Mouse (Mus musculus) hindbrain, embryonic 15.5 days (tissue): ENCODE measurements around the gene Hsd11b1. TPM values are rescaled to one million over a fixed set of nuclear protein-coding genes. Genes with fewer than 3 reads are reported as not detected.
A peak's percentile ranks its signal among the peaks of the same experiment; 100 is the strongest.

ENCODE experiments used
- ATAC-seq: fragments of 200-750 bp; cut with Nextera tagmentation; 2 replicates; pipeline ENCODE4 v1.8.0; 2017; ENCODE audit warnings: low read depth, moderate number of reproducible peaks, moderate TSS enrichment; ENCODE audit not compliant: low FRiP score
- H3K27ac ChIP-seq: fragments of 300-500 bp; sonication (generic); replicated peaks from 2 replicates; pipeline ENCODE4 v1.5.1; 2015; ENCODE audit warnings: mild to moderate bottlenecking, inconsistent platforms
- H3K27me3 ChIP-seq: fragments of 300-500 bp; sonication (generic); 2 replicates; pipeline ENCODE4 v1.6.1; 2015; ENCODE audit warnings: control low read depth, inconsistent platforms
- H3K36me3 ChIP-seq: fragments of 300-500 bp; sonication (generic); 2 replicates; pipeline ENCODE4 v1.6.1; 2015; ENCODE audit warnings: control low read depth, inconsistent platforms
- H3K4me1 ChIP-seq: fragments of 300-500 bp; sonication (generic); replicated peaks from 2 replicates; pipeline ENCODE4 v1.6.1; 2015; ENCODE audit warnings: control low read depth, inconsistent platforms
- H3K4me2 ChIP-seq: fragments of 300-500 bp; sonication (generic); 2 replicates; pipeline ENCODE4 v1.6.1; 2015; ENCODE audit warnings: moderate library complexity, mild to moderate bottlenecking, inconsistent platforms
- H3K4me3 ChIP-seq: fragments of 300-500 bp; sonication (generic); 2 replicates; pipeline ENCODE4 v1.5.1; 2015; ENCODE audit warnings: mild to moderate bottlenecking, inconsistent platforms
- H3K9ac ChIP-seq: fragments of 300-500 bp; sonication (generic); 2 replicates; pipeline ENCODE4 v1.6.1; 2015; ENCODE audit warnings: inconsistent platforms
- H3K9me3 ChIP-seq: fragments of 300-500 bp; sonication (generic); 2 replicates; pipeline ENCODE4 v1.6.1; 2016; ENCODE audit warnings: control low read depth, inconsistent platforms
- WGBS: fragments of 180-500 bp; shearing (Covaris S2); methylation state at CpG from one replicate; pipeline ENCODE4 v1.1.7; 2015; 5-methylcytosine and 5-hydroxymethylcytosine counted together
- polyA plus RNA-seq: library from polyadenylated mRNA; unstranded; fragments of >200 nt; fragmentation: Nextera tagmentation; extraction: Ambion mirVana; gene quantifications from 2 replicates; pipeline ENCODE4 v1.2.1, GENCODE M21; 2015

Hsd11b1 gene
- polyA plus RNA-seq, 1 experiment from 2014 or later, result 0.40 TPM

- Histone ChIP-seq H3K4me3 (no peak overlapping the region), H3K4me1 (peaks cover 14% of the 10 kb centered on the region), H3K9ac (no peak overlapping the region), H3K9me3 (no peaks in the 10 kb centered on the region), H3K4me2 (no peak overlapping the region), H3K36me3 (no peaks in the 10 kb centered on the region), H3K27me3 (no peaks in the 10 kb centered on the region), H3K27ac (no peak overlapping the region)
- no peak for ATAC-seq
- 87% methylated on average over 8 of the region's 8 CpGs for WGBS
These were observed 10.7 kb upstream of the Hsd11b1 start for GRCm38 (mm10) chr1:193274407-193275071.

DNA sequence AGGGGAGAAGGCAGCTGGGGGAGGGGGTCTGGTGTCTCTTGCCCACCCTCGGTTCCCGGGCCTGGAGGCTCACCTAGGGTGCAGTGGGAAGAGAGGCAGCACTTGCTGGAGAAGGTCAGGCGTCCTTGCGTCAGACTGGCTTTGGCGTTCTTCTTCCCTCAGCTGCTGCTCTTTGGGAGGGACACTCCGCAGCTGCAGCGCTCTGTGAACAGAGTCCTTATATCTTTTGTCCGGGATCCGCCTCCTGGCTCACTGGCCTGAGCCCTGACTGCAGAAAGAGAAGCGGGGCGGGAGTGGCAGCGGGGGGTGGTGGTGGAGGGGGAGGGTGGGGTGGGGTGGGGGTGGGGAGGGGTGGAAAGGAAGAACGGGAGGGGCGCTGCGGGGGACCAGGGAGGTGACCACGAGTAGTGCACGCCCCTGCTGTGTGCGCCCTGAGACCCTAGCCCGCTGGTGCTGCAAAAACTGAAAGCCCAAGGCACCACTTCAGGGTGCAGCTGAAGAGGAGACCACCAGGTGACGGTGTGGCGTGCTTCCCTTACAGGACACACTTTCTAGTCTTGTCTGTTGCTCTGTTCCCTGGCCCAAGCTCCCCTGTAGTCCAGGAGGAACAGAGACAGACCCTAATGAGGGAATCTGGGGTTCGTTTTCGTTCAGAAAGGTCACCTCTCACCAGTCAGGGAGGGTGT is 9.2 kb upstream of the Hsd11b1 start, which contains the start of gene G0s2:
Gene G0s2, minus strand, starts transcription at position 302 of the 686 bp plus-strand sequence.
- H3K27ac ChIP-seq, result peak within 1 kb of the TSS; percentile 73
- peak; percentile 82 for ATAC-seq
- H3K4me1 ChIP-seq, result peaks cover 14% of the 10 kb centered on the region
- H3K9ac ChIP-seq, result peak within 1 kb of the TSS; percentile 42
- H3K36me3 ChIP-seq, result no peaks in the 10 kb centered on the region
- H3K4me3 ChIP-seq, result peak within 1 kb of the TSS; percentile 29
- H3K9me3 ChIP-seq, result no peaks in the 10 kb centered on the region
- H3K27me3 ChIP-seq, result no peaks in the 10 kb centered on the region
- peak within 1 kb of the TSS; percentile 57 for H3K4me2 ChIP-seq
- 2% methylated on average over 22 of the region's 23 CpGs for WGBS

DNA sequence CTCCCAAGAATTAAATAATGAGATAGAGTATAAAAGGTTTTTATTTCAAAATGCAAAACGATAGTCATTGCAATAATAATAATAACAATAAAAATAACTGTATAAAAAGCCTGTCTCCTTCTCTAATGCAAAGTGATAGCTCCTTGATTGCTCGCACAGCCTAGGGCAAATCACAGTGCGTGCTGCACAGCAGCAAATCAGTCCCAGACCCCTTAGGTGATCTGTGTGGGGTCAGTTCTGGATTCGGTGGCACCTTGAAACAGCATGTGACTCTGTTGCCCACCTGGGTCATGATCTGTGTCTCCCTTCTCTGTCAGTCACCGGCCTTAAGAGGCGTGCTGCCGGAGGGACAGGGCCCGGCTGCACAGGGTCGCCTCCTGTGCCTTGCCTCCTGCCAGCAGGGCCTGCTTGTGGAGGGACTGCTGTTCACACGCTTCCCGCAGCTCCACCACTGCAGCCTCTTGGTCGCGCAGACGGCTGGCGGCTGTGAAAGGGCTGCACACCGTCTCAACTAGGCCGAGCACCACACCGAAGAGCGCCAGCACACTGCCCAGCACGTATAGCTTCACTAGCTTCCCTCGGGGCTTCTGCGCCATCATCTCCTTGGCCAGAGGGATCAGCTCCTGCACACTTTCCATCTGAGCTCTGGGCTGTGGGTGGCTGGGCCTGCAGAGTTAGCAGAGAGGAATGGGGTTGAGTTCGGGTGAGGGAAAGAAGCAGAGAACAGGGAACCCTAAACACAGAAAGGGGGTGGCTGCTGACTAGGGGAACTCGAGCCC is 8.5 kb upstream of the Hsd11b1 start:
- Histone ChIP-seq H3K9me3 (no peaks in the 10 kb centered on the region), H3K9ac (peak overlapping the region; percentile 42), H3K27me3 (no peaks in the 10 kb centered on the region), H3K4me1 (peaks cover 14% of the 10 kb centered on the region), H3K4me3 (peak overlapping the region; percentile 29), H3K27ac (peak overlapping the region; percentile 73), H3K4me2 (peak overlapping the region; percentile 57), H3K36me3 (no peaks in the 10 kb centered on the region)
- 11% methylated on average over 24 of the region's 24 CpGs for WGBS
- peak; percentile 71 for ATAC-seq

GRCm38 (mm10) chr1:193270965-193271763 is 7.3 kb upstream of the Hsd11b1 start:
- no peak for ATAC-seq

GRCm38 (mm10) chr1:193265734-193266133 is 1.9 kb upstream of the Hsd11b1 start:
- no peaks in the 10 kb centered on the region for H3K4me1 ChIP-seq
- no peak overlapping the region for H3K27ac ChIP-seq
- no peaks in the 10 kb centered on the region for H3K27me3 ChIP-seq
- no peak overlapping the region for H3K4me3 ChIP-seq
- H3K36me3 ChIP-seq, result no peaks in the 10 kb centered on the region
- H3K9ac ChIP-seq, result no peak overlapping the region
- H3K9me3 ChIP-seq, result no peaks in the 10 kb centered on the region
- no peak for ATAC-seq
- no peak overlapping the region for H3K4me2 ChIP-seq

More at GRCm38 (mm10) chr1:193270965-193271763, 7.3 kb upstream of the Hsd11b1 start:
- Histone ChIP-seq H3K4me2 (0 out of 2 replicates have a peak overlapping the region, but pooled peaks have one; percentile 57), H3K4me3 (no peak overlapping the region), H3K9me3 (no peaks in the 10 kb centered on the region), H3K27me3 (no peaks in the 10 kb centered on the region), H3K9ac (no peak overlapping the region), H3K4me1 (peaks cover 14% of the 10 kb centered on the region), H3K27ac (no peak overlapping the region), H3K36me3 (no peaks in the 10 kb centered on the region)
- WGBS, result 71% methylated on average over 6 of the region's 6 CpGs

DNA sequence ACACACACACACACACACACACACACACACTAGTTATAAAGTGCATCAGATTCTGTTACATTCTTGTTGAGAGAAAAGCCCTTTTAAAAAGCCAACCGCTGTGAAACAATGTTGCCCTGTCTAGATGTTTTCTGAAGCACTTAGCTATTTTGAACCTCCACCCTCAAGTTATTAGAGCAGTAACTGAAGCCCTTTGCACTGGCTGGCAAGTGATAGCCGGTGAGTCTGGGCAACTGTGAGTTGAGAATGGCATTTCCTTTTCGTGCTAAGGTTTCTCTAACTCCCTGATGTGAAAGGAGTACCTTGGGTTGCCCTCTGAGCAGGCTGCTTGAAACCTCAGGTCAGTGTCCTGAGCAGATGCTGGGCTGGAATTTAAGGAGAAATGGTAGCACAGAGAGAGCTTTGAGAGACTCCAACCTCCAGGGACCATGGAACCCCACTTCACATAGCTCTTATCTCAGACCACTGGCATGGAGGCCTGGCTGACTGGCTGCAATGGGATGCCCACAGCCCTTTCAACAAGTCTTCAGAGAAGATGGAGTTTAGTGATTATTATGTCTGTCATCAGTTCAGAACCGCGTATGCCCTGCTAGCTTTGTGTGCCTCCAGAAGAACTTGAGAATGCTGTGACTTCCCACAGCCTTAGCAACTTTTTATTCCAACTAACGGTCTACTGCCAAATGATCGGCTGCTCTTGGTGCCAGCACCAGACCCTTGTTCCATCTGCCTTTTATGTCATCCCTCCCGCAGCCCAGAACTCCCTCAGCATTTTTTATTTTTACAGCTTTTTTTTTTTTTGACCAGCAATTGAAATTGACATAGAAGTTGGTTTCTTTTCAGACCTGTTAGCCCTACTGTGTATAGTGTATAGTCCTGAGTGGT is 608 bp downstream of the Hsd11b1 start:
- H3K4me2 ChIP-seq, result no peak overlapping the region
- H3K9ac ChIP-seq, result no peak overlapping the region
- no peaks in the 10 kb centered on the region for H3K4me1 ChIP-seq
- H3K27me3 ChIP-seq, result no peaks in the 10 kb centered on the region
- 76% methylated on average over 8 of the region's 8 CpGs for WGBS
- no peaks in the 10 kb centered on the region for H3K36me3 ChIP-seq
- no peaks in the 10 kb centered on the region for H3K9me3 ChIP-seq
- H3K4me3 ChIP-seq, result no peak overlapping the region
- no peak for ATAC-seq
- H3K27ac ChIP-seq, result no peak overlapping the region

DNA sequence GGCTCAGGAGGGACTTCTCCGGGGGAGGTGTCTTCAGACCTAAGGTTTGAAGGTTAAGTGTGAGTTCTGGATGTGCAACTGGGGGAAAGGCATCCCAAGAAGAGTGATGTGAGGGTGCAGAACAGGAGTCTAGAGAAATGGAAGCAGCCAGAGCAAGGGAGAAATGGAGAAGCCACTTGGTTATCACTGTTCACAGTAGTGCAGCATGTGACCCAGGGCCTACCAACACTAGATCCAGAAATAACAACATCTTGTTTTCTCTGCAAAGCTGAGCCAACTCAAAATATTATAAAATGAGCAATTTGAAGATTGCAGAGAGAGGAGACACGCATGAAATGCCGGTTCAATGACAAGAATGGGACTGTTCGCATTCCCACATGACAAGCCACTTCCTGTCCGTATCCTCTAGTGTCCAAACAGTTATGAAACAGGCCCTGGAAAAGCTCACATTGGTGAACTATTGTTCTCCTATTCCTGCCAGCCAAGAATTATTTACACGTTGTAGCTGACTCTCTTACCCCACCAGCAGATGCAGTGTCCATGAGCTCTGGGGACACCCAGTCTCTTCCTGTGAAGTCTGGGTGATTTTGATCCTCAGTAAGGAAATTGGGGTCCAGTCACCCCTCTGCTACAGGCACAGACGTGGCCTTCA is 1.9 kb downstream of the Hsd11b1 start:
- Histone ChIP-seq H3K9ac (no peak overlapping the region), H3K4me1 (no peaks in the 10 kb centered on the region), H3K36me3 (no peaks in the 10 kb centered on the region), H3K4me2 (no peak overlapping the region), H3K9me3 (no peaks in the 10 kb centered on the region), H3K27ac (no peak overlapping the region), H3K27me3 (no peaks in the 10 kb centered on the region), H3K4me3 (no peak overlapping the region)
- 72% methylated on average over 7 of the region's 7 CpGs for WGBS
- ATAC-seq, result no peak

GRCm38 (mm10) chr1:193259559-193259958 is 4.3 kb downstream of the Hsd11b1 start:
- no peak overlapping the region for H3K27ac ChIP-seq
- no peaks in the 10 kb centered on the region for H3K36me3 ChIP-seq
- H3K27me3 ChIP-seq, result no peaks in the 10 kb centered on the region
- 88% methylated on average over 9 of the region's 9 CpGs for WGBS
- H3K4me3 ChIP-seq, result no peak overlapping the region
- no peak for ATAC-seq
- no peaks in the 10 kb centered on the region for H3K9me3 ChIP-seq
- peaks cover 5% of the 10 kb centered on the region; the same call in 1 of the 2 replicates for H3K4me1 ChIP-seq
- H3K9ac ChIP-seq, result no peak overlapping the region
- H3K4me2 ChIP-seq, result no peak overlapping the region

- Histone ChIP-seq H3K27ac (no peak overlapping the region), H3K36me3 (no peaks in the 10 kb centered on the region), H3K27me3 (no peaks in the 10 kb centered on the region), H3K9me3 (no peaks in the 10 kb centered on the region), H3K4me1 (peaks cover 5% of the 10 kb centered on the region; the same call in 1 of the 2 replicates), H3K4me2 (no peak overlapping the region), H3K4me3 (no peak overlapping the region), H3K9ac (no peak overlapping the region)
- ATAC-seq, result no peak
- WGBS, result 59% methylated on average over 5 of the region's 5 CpGs
These were observed 7.2 kb downstream of the Hsd11b1 start for GRCm38 (mm10) chr1:193256621-193257098.

DNA sequence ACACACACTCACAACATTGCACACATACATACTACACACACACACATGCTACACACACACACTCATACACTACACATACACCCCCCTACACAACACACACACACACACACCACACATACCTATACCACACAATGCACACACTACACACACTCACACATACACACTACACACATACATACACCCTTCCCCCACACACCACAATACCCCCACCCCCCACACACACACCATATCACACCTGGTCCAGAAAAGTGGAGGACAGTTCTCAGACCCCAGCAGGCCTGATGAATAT is 7.6 kb downstream of the Hsd11b1 start:
- Histone ChIP-seq H3K9ac (no peak overlapping the region), H3K27me3 (no peaks in the 10 kb centered on the region), H3K4me1 (peaks cover 5% of the 10 kb centered on the region; the same call in 1 of the 2 replicates), H3K4me3 (no peak overlapping the region), H3K4me2 (no peak overlapping the region), H3K9me3 (no peaks in the 10 kb centered on the region), H3K36me3 (no peaks in the 10 kb centered on the region), H3K27ac (no peak overlapping the region)
- peak; percentile 69; the same call in 1 of the 2 replicates for ATAC-seq
